Mouse (Mus musculus): ENCODE data around the gene D1Pas1.

Gene D1Pas1

GRCm38 (mm10) chr1:186967201-186967812 is at the start of gene D1Pas1:
TSS of gene D1Pas1 (plus strand) at chr1:186967416.
- DNase-seq (ENCODE audit: low spot score): no peak

- DNase-seq (ENCODE audit: low spot score): no peak
These were observed 44.5 kb upstream of the D1Pas1 start for GRCm38 (mm10) chr1:186922489-186923370.

- DNase-seq (ENCODE audit: low spot score): no peak
These were observed 43.2 kb upstream of the D1Pas1 start for GRCm38 (mm10) chr1:186924027-186924426.

- DNase-seq (ENCODE audit: low spot score): no peak
These were observed 41.8 kb upstream of the D1Pas1 start for GRCm38 (mm10) chr1:186925411-186925810.

GRCm38 (mm10) chr1:186926316-186926949 is 40.8 kb upstream of the D1Pas1 start:
- no peak for DNase-seq (ENCODE audit: low spot score)

GRCm38 (mm10) chr1:186926950-186927316 is 40.3 kb upstream of the D1Pas1 start:
- no peak for DNase-seq (ENCODE audit: low spot score)

- DNase-seq (ENCODE audit: low spot score): no peak
These were observed 39.7 kb upstream of the D1Pas1 start for GRCm38 (mm10) chr1:186927494-186927893.

GRCm38 (mm10) chr1:186930160-186930887 is 36.9 kb upstream of the D1Pas1 start:
- no peak for DNase-seq (ENCODE audit: low spot score)

GRCm38 (mm10) chr1:186930888-186931233 is 36.4 kb upstream of the D1Pas1 start:
- DNase-seq (ENCODE audit: low spot score): no peak

GRCm38 (mm10) chr1:186934205-186934604 is 33.0 kb upstream of the D1Pas1 start:
- DNase-seq (ENCODE audit: low spot score): no peak

GRCm38 (mm10) chr1:186952381-186952780 is 14.8 kb upstream of the D1Pas1 start:
- no peak for DNase-seq (ENCODE audit: low spot score)

GRCm38 (mm10) chr1:186954591-186954990 is 12.6 kb upstream of the D1Pas1 start:
- no peak for DNase-seq (ENCODE audit: low spot score)

- no peak for DNase-seq (ENCODE audit: low spot score)
These were observed 7.8 kb upstream of the D1Pas1 start for GRCm38 (mm10) chr1:186959380-186959779.

- no peak for DNase-seq (ENCODE audit: low spot score)
These were observed 2.9 kb upstream of the D1Pas1 start for GRCm38 (mm10) chr1:186964143-186964875.

- no peak for DNase-seq (ENCODE audit: low spot score)
These were observed 710 bp downstream of the D1Pas1 start for GRCm38 (mm10) chr1:186967926-186968325.

- DNase-seq (ENCODE audit: low spot score): no peak
These were observed 9.8 kb downstream of the D1Pas1 start for GRCm38 (mm10) chr1:186976937-186977540.

GRCm38 (mm10) chr1:186977801-186978200 is 10.6 kb downstream of the D1Pas1 start:
- no peak for DNase-seq (ENCODE audit: low spot score)

- DNase-seq (ENCODE audit: low spot score): no peak
These were observed 12.2 kb downstream of the D1Pas1 start for GRCm38 (mm10) chr1:186979465-186979864.

GRCm38 (mm10) chr1:186980503-186980902 is 13.3 kb downstream of the D1Pas1 start:
- DNase-seq (ENCODE audit: low spot score): no peak

- no peak for DNase-seq (ENCODE audit: low spot score)
These were observed 17.9 kb downstream of the D1Pas1 start for GRCm38 (mm10) chr1:186985131-186985530.

GRCm38 (mm10) chr1:186986086-186986485 is 18.9 kb downstream of the D1Pas1 start:
- no peak for DNase-seq (ENCODE audit: low spot score)
